Mouse (Mus musculus) embryonic facial prominence, embryonic 11.5 days (tissue): ENCODE measurements around the gene Nfya. TPM values are rescaled to one million over a fixed set of nuclear protein-coding genes. Genes with fewer than 3 reads are reported as not detected.

Experiments used
- ATAC-seq: fragments of 200-750 bp; cut with Nextera tagmentation; replicated peaks from 2 replicates; pipeline ENCODE4 v1.8.0; 2017; ENCODE audit warnings: low read depth; ENCODE audit not compliant: insufficient number of reproducible peaks, low FRiP score, low TSS enrichment
- DNase-seq: peaks from one replicate; pipeline ENCODE4 v3.0.0-alpha.2; 2015; ENCODE audit warnings: low spot score
- H3K27ac ChIP-seq: fragments of 300-500 bp; sonication (generic); replicated peaks from 2 replicates; pipeline ENCODE4 v1.5.1; 2014; ENCODE audit warnings: mild to moderate bottlenecking, low read depth, low read length, control low read depth
- H3K27me3 ChIP-seq: fragments of 300-500 bp; sonication (generic); 2 replicates; pipeline ENCODE4 v1.6.1; 2014; ENCODE audit warnings: mild to moderate bottlenecking, low read length, moderate library complexity, mixed read lengths; ENCODE audit not compliant: control insufficient read depth, insufficient read depth
- H3K36me3 ChIP-seq: fragments of 300-500 bp; sonication (generic); replicated peaks from 2 replicates; pipeline ENCODE4 v1.6.1; 2014; ENCODE audit warnings: low read depth, mild to moderate bottlenecking, low read length, moderate library complexity, mixed read lengths; ENCODE audit not compliant: control insufficient read depth, insufficient read depth
- H3K4me1 ChIP-seq: fragments of 300-500 bp; sonication (generic); 2 replicates; pipeline ENCODE4 v1.6.1; 2014; ENCODE audit warnings: low read length, mixed read lengths; ENCODE audit not compliant: control insufficient read depth, insufficient read depth
- H3K4me2 ChIP-seq: fragments of 300-500 bp; sonication (generic); 2 replicates; pipeline ENCODE4 v1.6.1; 2014; ENCODE audit warnings: low read depth, mild to moderate bottlenecking, control low read depth, low read length, moderate library complexity
- H3K4me3 ChIP-seq: fragments of 300-500 bp; sonication (generic); 2 replicates; pipeline ENCODE4 v1.5.1; 2014; ENCODE audit warnings: low read depth, low read length, control low read depth
- H3K9ac ChIP-seq: fragments of 300-500 bp; sonication (generic); replicated peaks from 2 replicates; pipeline ENCODE4 v1.6.1; 2014; ENCODE audit warnings: mild to moderate bottlenecking, control low read depth, low read length
- H3K9me3 ChIP-seq: fragments of 300-500 bp; sonication (generic); replicated peaks from 2 replicates; pipeline ENCODE4 v1.6.1; 2016; ENCODE audit warnings: mild to moderate bottlenecking, low read length, inconsistent platforms, mixed read lengths; ENCODE audit not compliant: control insufficient read depth
- WGBS: fragments of 180-500 bp; shearing (Covaris S2); extraction: QIAGEN DNeasy Blood & Tissue Kit; methylation state at CpG from one replicate; pipeline ENCODE4 v1.1.7; 2014; 5-methylcytosine and 5-hydroxymethylcytosine counted together
- polyA plus RNA-seq: library from polyadenylated mRNA; unstranded; fragments of >200 nt; fragmentation: Nextera tagmentation; extraction: Ambion mirVana; gene quantifications from 2 replicates; pipeline ENCODE4 v1.2.1, GENCODE M21; 2014

The Nfya gene
- polyA plus RNA-seq, 1 experiment from 2014 or later: 26.5 TPM

DNA sequence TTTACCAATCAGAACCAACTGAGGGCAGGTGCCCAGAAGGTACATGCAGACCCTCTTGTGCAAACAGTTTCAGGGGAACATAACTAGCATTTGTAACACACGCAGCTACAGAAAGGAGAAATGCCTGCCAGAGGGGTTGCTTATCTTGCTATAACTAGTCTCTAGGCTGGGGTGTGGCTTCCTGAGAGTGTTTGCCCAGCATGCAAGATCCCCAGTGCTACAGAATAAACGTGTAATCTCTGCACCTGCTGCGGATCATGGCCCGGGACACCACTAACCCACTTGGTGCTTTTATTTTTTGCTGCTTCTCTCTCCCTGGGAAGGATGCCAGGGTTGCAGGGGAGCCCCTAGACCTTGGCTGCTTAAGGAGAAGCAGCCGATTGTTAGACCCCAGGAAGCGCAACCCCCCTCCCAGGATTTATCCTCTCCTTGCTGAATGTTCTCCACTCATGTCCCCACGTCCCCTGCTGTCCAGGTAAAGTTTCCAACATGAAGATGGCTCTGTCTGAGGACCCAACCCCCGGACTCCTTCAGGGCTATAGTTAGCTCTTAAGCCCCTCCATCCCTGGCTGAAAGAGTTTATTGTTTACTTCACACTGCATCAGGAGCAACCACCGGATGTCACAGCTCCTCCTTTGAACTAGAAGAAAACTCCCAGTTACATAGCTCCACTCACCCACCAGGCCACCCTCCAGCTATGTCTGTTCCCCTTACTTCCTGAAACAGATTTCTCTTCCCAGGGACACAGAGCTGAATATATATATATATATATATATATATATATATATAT, 16.3 kb upstream of the Nfya start:
- H3K27ac ChIP-seq: no peak overlapping the region
- H3K36me3 ChIP-seq: no peaks in the 10 kb centered on the region
- H3K4me1 ChIP-seq: no peaks in the 10 kb centered on the region
- no peak overlapping the region for H3K4me3 ChIP-seq
- no peaks in the 10 kb centered on the region for H3K9me3 ChIP-seq
- no peak overlapping the region for H3K4me2 ChIP-seq
- no peaks in the 10 kb centered on the region for H3K27me3 ChIP-seq
- ATAC-seq: no peak
- H3K9ac ChIP-seq: no peak overlapping the region
- 40% methylated on average over 9 of the region's 9 CpGs for WGBS
- no peak for DNase-seq

DNA sequence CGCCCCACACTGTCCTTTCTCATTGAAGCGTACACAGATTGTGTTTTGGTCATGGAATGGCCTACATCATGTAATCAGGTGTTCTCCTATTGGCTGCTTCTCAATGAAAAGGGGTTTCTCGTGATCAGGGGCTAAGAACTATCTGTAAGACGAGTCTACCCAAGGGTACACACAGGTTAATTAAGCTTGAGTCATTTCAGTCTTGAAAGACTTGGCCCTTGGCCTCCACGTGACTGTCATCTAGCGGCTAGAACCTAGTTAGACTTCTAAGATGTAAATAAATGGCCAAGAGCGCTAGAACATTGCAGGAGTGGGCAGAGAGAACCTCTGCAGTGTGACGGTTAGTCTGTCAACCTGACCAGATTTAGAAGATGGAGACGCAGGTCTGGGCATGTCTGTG, 14.5 kb upstream of the Nfya start:
- H3K36me3 ChIP-seq: no peaks in the 10 kb centered on the region
- no peak overlapping the region for H3K4me3 ChIP-seq
- H3K4me1 ChIP-seq: no peaks in the 10 kb centered on the region
- H3K4me2 ChIP-seq: no peak overlapping the region
- ATAC-seq (no peak), DNase-seq (no peak)
- no peaks in the 10 kb centered on the region for H3K9me3 ChIP-seq
- H3K27ac ChIP-seq: no peak overlapping the region
- no peak overlapping the region for H3K9ac ChIP-seq
- no peaks in the 10 kb centered on the region for H3K27me3 ChIP-seq
- WGBS: 82% methylated on average over 9 of the region's 9 CpGs

DNA sequence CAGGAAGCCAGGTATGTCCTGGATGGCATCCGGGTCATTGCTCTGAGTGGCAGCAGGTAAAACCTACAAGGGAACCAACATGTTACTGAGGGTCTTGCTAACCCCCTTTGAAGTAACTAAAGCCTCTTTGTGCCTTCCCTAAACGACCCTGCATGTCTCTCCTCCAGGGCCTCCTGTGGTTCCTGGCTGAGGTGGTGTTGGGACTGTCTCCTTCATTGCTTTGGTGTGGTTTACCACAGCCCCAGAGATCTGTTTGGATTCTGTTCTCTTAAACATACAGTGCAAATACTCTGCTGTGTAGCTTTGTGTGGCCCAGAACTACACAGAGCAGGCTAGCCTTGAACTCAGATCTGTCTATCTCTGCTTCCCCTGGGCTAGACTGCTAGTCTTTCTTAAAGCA, 9.9 kb upstream of the Nfya start:
- WGBS: 78% methylated on average over 2 of the region's 2 CpGs
- H3K4me1 ChIP-seq: no peaks in the 10 kb centered on the region
- no peak for DNase-seq

DNA sequence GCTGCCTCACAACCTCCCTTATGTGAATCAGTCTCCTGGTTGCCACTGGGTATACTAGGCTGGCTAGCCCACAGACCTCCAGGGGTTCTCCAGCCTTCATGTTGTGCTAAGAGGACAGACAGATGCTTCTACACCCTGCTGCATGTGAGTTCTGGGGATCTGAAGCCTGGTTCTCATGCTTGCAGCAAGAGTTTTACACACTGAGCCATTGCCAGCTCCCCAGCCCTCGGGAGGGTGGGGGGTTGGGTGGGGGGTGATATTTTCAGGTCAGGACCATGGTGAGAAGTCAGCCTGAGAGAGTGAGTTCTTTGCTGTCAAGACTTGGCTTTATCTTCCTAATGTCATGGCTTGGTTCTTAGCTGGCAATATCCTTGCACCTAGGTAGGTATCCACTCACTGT, 9.1 kb upstream of the Nfya start:
- no peak for DNase-seq
- H3K4me3 ChIP-seq: no peak overlapping the region
- H3K36me3 ChIP-seq: no peaks in the 10 kb centered on the region

More for the DNA sequence above, 9.9 kb upstream of the Nfya start:
- Histone ChIP-seq H3K27me3 (no peaks in the 10 kb centered on the region), H3K4me2 (no peak overlapping the region), H3K9ac (no peak overlapping the region), H3K36me3 (no peaks in the 10 kb centered on the region), H3K9me3 (no peaks in the 10 kb centered on the region), H3K27ac (no peak overlapping the region), H3K4me3 (no peak overlapping the region)
- ATAC-seq: no peak

DNA sequence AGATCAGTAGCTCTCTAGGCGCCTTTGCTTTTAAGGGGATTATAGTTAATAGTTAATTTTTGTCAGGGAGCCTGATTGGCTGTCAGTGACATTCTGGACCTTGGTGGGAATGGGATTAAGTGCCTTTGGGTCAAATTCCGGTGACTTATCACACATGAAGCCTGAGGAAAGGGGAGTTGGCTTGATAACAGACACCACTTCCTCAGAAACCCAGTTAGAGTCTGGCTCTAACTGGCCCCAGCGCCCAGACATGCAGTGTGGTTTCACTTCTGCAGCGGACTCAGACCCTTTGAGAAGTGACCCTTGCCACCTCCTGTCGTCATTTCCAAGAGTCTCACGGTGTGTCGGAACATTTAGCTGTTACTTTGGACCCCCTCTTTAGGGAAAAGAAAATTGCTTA, 8.5 kb upstream of the Nfya start:
- DNase-seq: no peak
- H3K4me1 ChIP-seq: no peaks in the 10 kb centered on the region
- H3K4me3 ChIP-seq: no peak overlapping the region
- H3K27me3 ChIP-seq: no peaks in the 10 kb centered on the region
- ATAC-seq: no peak
- no peak overlapping the region for H3K9ac ChIP-seq
- no peak overlapping the region for H3K4me2 ChIP-seq
- no peaks in the 10 kb centered on the region for H3K9me3 ChIP-seq
- WGBS: 76% methylated on average over 7 of the region's 7 CpGs
- H3K36me3 ChIP-seq: no peaks in the 10 kb centered on the region
- no peak overlapping the region for H3K27ac ChIP-seq

More for the DNA sequence above, 9.1 kb upstream of the Nfya start:
- H3K9me3 ChIP-seq: no peaks in the 10 kb centered on the region
- no peak overlapping the region for H3K4me2 ChIP-seq
- H3K27me3 ChIP-seq: no peaks in the 10 kb centered on the region
- H3K27ac ChIP-seq: no peak overlapping the region
- WGBS: 84% methylated on average over 1 of the region's 1 CpGs
- no peak for ATAC-seq
- H3K9ac ChIP-seq: no peak overlapping the region
- no peaks in the 10 kb centered on the region for H3K4me1 ChIP-seq

DNA sequence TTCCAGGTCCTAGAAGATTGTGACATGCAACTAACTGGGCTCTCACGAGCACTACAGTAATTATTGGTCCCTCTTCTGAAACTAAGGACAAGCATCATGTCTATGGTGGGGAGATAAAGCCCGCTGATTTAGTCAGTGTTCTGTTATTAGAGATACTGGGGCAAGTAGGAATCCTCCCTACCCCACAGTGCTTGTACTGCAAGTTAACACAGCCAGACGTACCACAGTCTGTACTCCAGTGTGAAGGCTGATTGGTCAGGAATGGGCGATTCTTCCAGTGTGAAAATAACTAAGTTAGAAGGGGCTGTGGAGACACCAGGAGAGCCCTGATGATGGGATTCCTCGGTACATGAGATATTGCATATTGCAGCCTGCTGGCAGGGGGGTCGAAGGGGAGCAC, 7.8 kb upstream of the Nfya start:
- H3K36me3 ChIP-seq: no peaks in the 10 kb centered on the region
- DNase-seq (no peak), ATAC-seq (no peak)
- no peak overlapping the region for H3K27ac ChIP-seq
- 92% methylated on average over 6 of the region's 6 CpGs for WGBS
- H3K27me3 ChIP-seq: no peaks in the 10 kb centered on the region
- no peak overlapping the region for H3K9ac ChIP-seq
- H3K4me2 ChIP-seq: no peak overlapping the region
- no peaks in the 10 kb centered on the region for H3K4me1 ChIP-seq
- H3K4me3 ChIP-seq: no peak overlapping the region
- no peaks in the 10 kb centered on the region for H3K9me3 ChIP-seq

DNA sequence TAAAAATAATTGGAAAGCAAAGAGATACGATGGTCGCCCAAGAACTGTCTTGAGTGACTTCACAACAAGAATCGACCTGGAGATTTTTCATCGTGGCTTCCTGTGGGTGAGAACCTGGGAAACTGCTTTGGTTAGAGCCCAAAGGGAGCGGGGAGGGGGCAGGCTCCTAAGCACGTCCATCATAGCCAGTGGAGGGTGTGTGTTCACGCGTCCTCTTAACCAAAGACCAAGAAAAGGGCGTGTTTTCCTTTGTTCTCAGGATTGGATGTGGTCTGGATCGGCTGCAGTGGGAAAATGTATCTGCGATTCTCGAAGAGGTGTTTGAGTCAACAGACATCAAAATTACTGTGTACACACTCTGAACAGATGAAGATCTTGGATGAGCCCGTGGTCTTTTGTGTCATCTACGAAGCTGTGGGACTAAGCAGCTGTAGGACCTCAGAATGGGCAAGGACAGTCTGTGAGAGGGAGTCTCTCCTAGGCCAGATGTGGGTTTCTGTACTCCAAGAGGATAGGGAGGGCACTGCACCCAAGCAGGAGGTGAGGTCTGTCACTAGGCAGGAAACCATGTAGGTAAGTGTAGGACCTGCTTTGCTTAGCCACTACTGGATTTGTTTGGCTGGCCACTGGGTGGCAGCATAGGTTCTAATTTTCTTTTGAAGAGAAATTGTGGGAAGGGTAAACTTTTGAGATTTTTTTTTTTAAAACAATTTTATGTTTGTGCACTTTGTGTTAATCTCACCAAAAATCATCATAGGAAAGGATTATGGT, 6.9 kb upstream of the Nfya start:
- no peak overlapping the region for H3K9ac ChIP-seq
- no peaks in the 10 kb centered on the region for H3K27me3 ChIP-seq
- ATAC-seq (0 out of 2 replicates have a peak, but pooled peaks have one; percentile 48), DNase-seq (peak; percentile 80)
- WGBS: 87% methylated on average over 14 of the region's 14 CpGs
- no peak overlapping the region for H3K4me2 ChIP-seq
- H3K9me3 ChIP-seq: no peaks in the 10 kb centered on the region
- no peak overlapping the region for H3K4me3 ChIP-seq
- no peaks in the 10 kb centered on the region for H3K36me3 ChIP-seq
- no peaks in the 10 kb centered on the region for H3K4me1 ChIP-seq
- H3K27ac ChIP-seq: no peak overlapping the region

DNA sequence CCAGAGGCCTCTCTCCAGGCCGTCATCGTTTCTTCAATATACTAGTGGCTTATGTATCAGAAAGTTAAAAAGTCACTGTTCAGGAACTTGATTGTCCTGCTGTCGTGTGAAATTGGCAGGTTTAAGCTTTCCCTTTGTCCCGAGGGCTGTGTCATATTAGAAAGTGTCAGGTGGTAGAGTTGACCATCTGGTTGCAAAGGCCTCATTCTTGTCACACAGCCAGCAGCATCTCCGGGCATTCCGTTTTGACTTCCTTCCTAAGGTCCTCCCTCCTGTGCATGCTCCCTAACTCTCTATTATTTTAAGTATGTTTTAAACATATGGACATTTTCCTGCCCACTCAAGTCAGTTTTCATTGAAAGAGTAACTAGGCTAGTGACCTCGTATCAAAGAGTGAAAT, 6.3 kb upstream of the Nfya start:
- ATAC-seq (no peak), DNase-seq (no peak)
- Histone ChIP-seq H3K27ac (no peak overlapping the region), H3K36me3 (no peaks in the 10 kb centered on the region), H3K9ac (no peak overlapping the region), H3K9me3 (no peaks in the 10 kb centered on the region), H3K4me3 (no peak overlapping the region), H3K27me3 (no peaks in the 10 kb centered on the region), H3K4me2 (no peak overlapping the region), H3K4me1 (no peaks in the 10 kb centered on the region)
- 84% methylated on average over 7 of the region's 7 CpGs for WGBS
